Mouse (Mus musculus): Measurements from ENCODE around the gene Tlr5. TPM values are rescaled to one million over a fixed set of nuclear protein-coding genes. Genes with fewer than 3 reads are reported as not detected.
A peak's percentile ranks its signal among the peaks of the same experiment; 100 is the strongest.

The Tlr5 gene
- total RNA-seq, 2 experiments from 2014 or later: 0.44 to 0.66 TPM

GRCm38 (mm10) chr1:182986750-182987149, 32.2 kb downstream of the Tlr5 start:
- DNase-seq (ENCODE audit: extremely low spot score in 1 of 2, low spot score in 1 of 2): no peak

GRCm38 (mm10) chr1:182987801-182988200, 33.2 kb downstream of the Tlr5 start:
- no peak for DNase-seq (ENCODE audit: extremely low spot score in 1 of 2, low spot score in 1 of 2)

GRCm38 (mm10) chr1:182988646-182989045, 34.1 kb downstream of the Tlr5 start:
- DNase-seq (ENCODE audit: extremely low spot score in 1 of 2, low spot score in 1 of 2): no peak

GRCm38 (mm10) chr1:182990092-182990762, 35.6 kb downstream of the Tlr5 start:
- no peak for DNase-seq (ENCODE audit: extremely low spot score in 1 of 2, low spot score in 1 of 2)

- DNase-seq (ENCODE audit: extremely low spot score in 1 of 2, low spot score in 1 of 2): peak; percentile 65 to 72
Observed at GRCm38 (mm10) chr1:182991002-182991778, 36.6 kb downstream of the Tlr5 start.

Other genes starting within 250 kb of the Tlr5 start
- under 1 TPM; 0.17 to 0.28 TPM for gene Ccdc185, start 205.6 kb upstream of the Tlr5 start, total RNA-seq (2021)
- 100 to 1,000 TPM; 124 to 133 TPM for gene Susd4, start 190.9 kb upstream of the Tlr5 start, total RNA-seq (2021)